Mouse (Mus musculus) kidney, embryonic 15.5 days (tissue): ENCODE data around the gene Wdr1. TPM values are rescaled to one million over a fixed set of nuclear protein-coding genes. Genes with fewer than 3 reads are reported as not detected.

Source experiments
- ATAC-seq: fragments of 200-750 bp; cut with Nextera tagmentation; replicated peaks from 2 replicates; pipeline ENCODE4 v1.8.0; 2017; ENCODE audit warnings: moderate TSS enrichment; ENCODE audit not compliant: low FRiP score
- H3K27ac ChIP-seq: fragments of 300-500 bp; sonication (generic); 2 replicates; pipeline ENCODE4 v1.5.1; 2015; ENCODE audit warnings: mild to moderate bottlenecking, inconsistent platforms
- H3K27me3 ChIP-seq: fragments of 300-500 bp; sonication (generic); 2 replicates; pipeline ENCODE4 v1.6.1; 2015; ENCODE audit warnings: inconsistent platforms
- H3K36me3 ChIP-seq: fragments of 300-500 bp; sonication (generic); 2 replicates; pipeline ENCODE4 v1.6.1; 2015; ENCODE audit warnings: inconsistent platforms
- H3K4me1 ChIP-seq: fragments of 300-500 bp; sonication (generic); 2 replicates; pipeline ENCODE4 v1.6.1; 2015; ENCODE audit warnings: inconsistent platforms
- H3K4me2 ChIP-seq: fragments of 300-500 bp; sonication (generic); 2 replicates; pipeline ENCODE4 v1.6.1; 2015; ENCODE audit warnings: moderate library complexity, mild to moderate bottlenecking, inconsistent platforms
- H3K4me3 ChIP-seq: fragments of 300-500 bp; sonication (generic); replicated peaks from 2 replicates; pipeline ENCODE4 v1.5.1; 2015; ENCODE audit warnings: mild to moderate bottlenecking, inconsistent platforms
- H3K9ac ChIP-seq: fragments of 300-500 bp; sonication (generic); 2 replicates; pipeline ENCODE4 v1.6.1; 2015; ENCODE audit warnings: mild to moderate bottlenecking, inconsistent platforms
- H3K9me3 ChIP-seq: fragments of 300-500 bp; sonication (generic); replicated peaks from 2 replicates; pipeline ENCODE4 v1.6.1; 2016; ENCODE audit warnings: inconsistent platforms
- WGBS: fragments of 180-500 bp; shearing (Covaris S2); methylation state at CpG from one replicate; pipeline ENCODE4 v1.1.7; 2015; ENCODE audit warnings: mixed read lengths; 5-methylcytosine and 5-hydroxymethylcytosine counted together
- polyA plus RNA-seq: library from polyadenylated mRNA; unstranded; fragments of >200 nt; fragmentation: Nextera tagmentation; extraction: Ambion mirVana; gene quantifications from 2 replicates; pipeline ENCODE4 v1.2.1, GENCODE M21; 2015

Gene Wdr1
- polyA plus RNA-seq, 1 experiment from 2014 or later, result 206 TPM

DNA sequence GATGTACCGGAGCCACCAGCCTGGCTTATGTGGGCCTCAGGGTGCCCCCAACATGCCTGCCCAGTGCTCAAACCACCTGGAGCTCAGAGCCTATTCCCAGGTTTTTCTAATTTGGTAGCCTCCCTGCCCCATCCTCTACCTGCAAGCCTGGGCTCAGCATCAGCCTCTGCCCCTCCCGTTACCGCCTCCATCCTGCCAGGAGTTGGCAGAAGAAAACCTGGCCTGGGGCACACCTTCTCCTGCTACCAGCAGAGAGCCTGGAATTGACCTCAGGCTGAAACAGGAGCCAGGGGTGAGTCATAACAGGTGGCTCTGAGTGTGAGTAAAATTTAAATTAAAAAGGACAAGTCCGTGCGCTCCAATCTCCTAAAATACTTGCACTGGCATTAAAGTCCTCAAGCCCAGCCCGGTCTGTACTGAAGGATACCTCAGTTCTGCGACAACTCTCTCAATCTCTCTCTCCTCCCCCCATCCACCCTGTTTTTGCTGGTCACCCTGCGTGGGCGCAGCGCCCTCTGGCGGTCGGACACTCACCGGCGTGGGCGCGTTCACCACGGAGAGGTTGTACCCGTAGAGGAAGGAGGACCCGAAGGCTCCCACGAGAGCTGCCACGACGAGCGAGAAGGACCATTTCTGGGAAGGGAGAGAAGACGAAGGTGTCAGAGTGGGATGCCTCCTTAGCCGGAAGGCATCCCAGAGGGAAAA, 86.0 kb downstream of the Wdr1 start:
- no peak overlapping the region for H3K27ac ChIP-seq
- no peak for ATAC-seq
- peaks cover 30% of the 10 kb centered on the region for H3K4me1 ChIP-seq
- H3K4me2 ChIP-seq, result no peak overlapping the region
- 86% methylated on average over 25 of the region's 25 CpGs for WGBS
- H3K4me3 ChIP-seq, result no peak overlapping the region
- H3K9ac ChIP-seq, result no peak overlapping the region
- H3K27me3 ChIP-seq, result no peaks in the 10 kb centered on the region
- no peaks in the 10 kb centered on the region for H3K9me3 ChIP-seq
- no peaks in the 10 kb centered on the region for H3K36me3 ChIP-seq

Other genes with a start within 250 kb of the Wdr1 start
- not detected in 2 replicates for gene Drd5, start 243.9 kb downstream of the Wdr1 start, polyA plus RNA-seq
- gene Slc2a9, start 60.1 kb downstream of the Wdr1 start, polyA plus RNA-seq, result 1.4 and 1.6 TPM in 2 replicates
- gene Zfp518b, start 121.6 kb upstream of the Wdr1 start, polyA plus RNA-seq, result 18.8 and 19.0 TPM in 2 replicates